Mouse (Mus musculus): Measurements from ENCODE around the gene Trim3.

GRCm38 (mm10) chr7:105633801-105634135 lies 397 bp upstream of the Trim3 start:
- TF ChIP-seq POLR2A (IDR thresholded peaks at IDR 0.05; ENCODE audit: control insufficient read depth, extremely low read depth, insufficient read depth, low read length, poor library complexity): no peak
- TF ChIP-seq CTCF (IDR thresholded peaks at IDR 0.05; ENCODE audit: borderline replicate concordance, control insufficient read depth, extremely low read depth, insufficient read depth, low read length, poor library complexity): no peak
